Mouse (Mus musculus) hindbrain, postnatal 0 days (tissue): ENCODE results near the gene Ifitm5. TPM values are rescaled to one million over a fixed set of nuclear protein-coding genes. Genes with fewer than 3 reads are reported as not detected.

Source experiments
- ATAC-seq: fragments of 200-750 bp; cut with Nextera tagmentation; 2 replicates; pipeline ENCODE4 v1.8.0; 2017; ENCODE audit warnings: mild to moderate bottlenecking, moderate TSS enrichment, moderate library complexity
- DNase-seq: peaks from one replicate; pipeline ENCODE4 v3.0.0-alpha.2; 2015; ENCODE audit warnings: low spot score
- H3K27ac ChIP-seq: fragments of 300-500 bp; sonication (generic); 2 replicates; pipeline ENCODE4 v1.5.1; 2014; ENCODE audit warnings: mild to moderate bottlenecking
- H3K27me3 ChIP-seq: fragments of 300-500 bp; sonication (generic); 2 replicates; pipeline ENCODE4 v1.6.1; 2014; ENCODE audit warnings: low read length, mixed read lengths; ENCODE audit not compliant: insufficient read depth
- H3K36me3 ChIP-seq: fragments of 300-500 bp; sonication (generic); 2 replicates; pipeline ENCODE4 v1.6.1; 2014; ENCODE audit warnings: low read length, mixed read lengths; ENCODE audit not compliant: insufficient read depth
- H3K4me1 ChIP-seq: fragments of 300-500 bp; sonication (generic); 2 replicates; pipeline ENCODE4 v1.6.1; 2014; ENCODE audit warnings: antibody characterized with exemption, low read length, mixed read lengths; ENCODE audit not compliant: insufficient read depth
- H3K4me2 ChIP-seq: fragments of 300-500 bp; sonication (generic); 2 replicates; pipeline ENCODE4 v1.6.1; 2014; ENCODE audit warnings: low read depth, mild to moderate bottlenecking, low read length, moderate library complexity, mixed read lengths
- H3K4me3 ChIP-seq: fragments of 300-500 bp; sonication (generic); 2 replicates; pipeline ENCODE4 v1.5.1; 2014; ENCODE audit warnings: low read length
- H3K9ac ChIP-seq: fragments of 300-500 bp; sonication (generic); replicated peaks from 2 replicates; pipeline ENCODE4 v1.6.1; 2014; ENCODE audit warnings: mild to moderate bottlenecking, low read length, moderate library complexity, mixed read lengths
- H3K9me3 ChIP-seq: fragments of 300-500 bp; sonication (generic); 2 replicates; pipeline ENCODE4 v1.6.1; 2016; ENCODE audit warnings: low read length, mixed read lengths
- CTCF ChIP-seq: IDR thresholded peaks from 2 replicates; pipeline ENCODE4 v1.5.1; 2016; ENCODE audit warnings: antibody characterized with exemption, control low read depth, low read depth
- WGBS: fragments of 180-500 bp; shearing (Covaris S2); extraction: QIAGEN DNeasy Blood & Tissue Kit; methylation state at CpG from one replicate; pipeline ENCODE4 v1.1.7; 2014; 5-methylcytosine and 5-hydroxymethylcytosine counted together
- polyA plus RNA-seq: library from polyadenylated mRNA; unstranded; fragments of >200 nt; fragmentation: Nextera tagmentation; extraction: Ambion mirVana; gene quantifications from 2 replicates; pipeline ENCODE4 v1.2.1, GENCODE M21; 2015
- total RNA-seq: library from RNA; depleted of rRNA; stranded (reverse); fragments of >200 nt; gene quantifications from 2 replicates; pipeline ENCODE4 v1.2.3, GENCODE M21; 2014; rRNA removed

The Ifitm5 gene
- total RNA-seq (not detected in 2 replicates), polyA plus RNA-seq (0.39 TPM in 1 of 2 replicates, not detected in the other)

GRCm38 (mm10) chr7:140949824-140950530 is at the start of gene Ifitm5:
Ifitm5 (minus strand) TSS chr7:140950291.
- H3K4me3 ChIP-seq: no peak within 1 kb of the TSS
- ATAC-seq (no peak; the same call in 1 of the 2 replicates), DNase-seq (no peak)
- H3K4me2 ChIP-seq: no peak within 1 kb of the TSS
- H3K27me3 ChIP-seq: no peaks in the 10 kb centered on the region
- no peak for TF ChIP-seq CTCF
- no peaks in the 10 kb centered on the region for H3K36me3 ChIP-seq
- H3K9ac ChIP-seq: no peak within 1 kb of the TSS
- no peaks in the 10 kb centered on the region for H3K9me3 ChIP-seq
- H3K27ac ChIP-seq: no peak within 1 kb of the TSS
- WGBS: 76% methylated on average over 16 of the region's 16 CpGs
- H3K4me1 ChIP-seq: peaks cover 4% of the 10 kb centered on the region; the same call in 1 of the 2 replicates

DNA sequence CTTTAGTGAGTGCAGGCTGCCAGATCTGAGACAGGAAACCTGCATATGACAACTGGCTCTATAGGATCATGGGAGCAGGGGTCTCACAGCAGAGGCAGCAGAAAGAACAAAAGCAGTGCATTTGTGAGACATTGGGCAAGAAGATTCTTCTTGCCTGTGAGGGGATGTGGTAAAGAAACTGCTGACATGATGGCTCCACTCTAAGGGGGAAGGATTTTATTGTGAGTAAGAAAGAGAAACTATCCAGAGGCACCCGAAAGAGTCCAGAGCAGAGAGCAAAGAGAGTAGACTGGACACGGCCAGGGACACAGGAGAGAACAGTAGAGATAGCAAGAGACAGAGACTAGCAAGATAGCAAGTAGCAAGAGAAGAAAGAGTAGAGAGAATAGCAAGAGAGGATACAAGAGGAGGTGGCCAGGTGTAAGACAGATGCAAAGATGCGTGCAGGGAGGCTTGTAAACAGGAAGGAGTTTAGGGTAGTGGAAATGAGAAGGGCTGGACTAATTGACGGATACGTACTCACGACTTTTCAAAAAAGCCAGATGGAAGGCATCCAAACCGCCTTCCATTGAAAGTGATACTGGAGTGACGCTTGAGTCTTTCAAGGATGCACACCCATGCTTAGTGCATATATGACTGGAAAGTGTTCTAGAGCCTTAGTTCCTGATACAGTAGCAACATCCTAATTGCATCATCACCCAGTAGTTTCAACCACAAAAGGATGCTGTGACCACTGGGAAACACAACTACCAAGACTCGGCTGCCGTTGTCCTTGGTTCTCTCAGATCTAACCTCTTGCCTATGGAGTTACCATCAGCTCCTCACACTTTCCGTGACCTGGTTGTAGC is 49.0 kb upstream of the Ifitm5 start:
- Histone ChIP-seq H3K4me2 (no peak overlapping the region), H3K27me3 (no peaks in the 10 kb centered on the region), H3K4me3 (no peak overlapping the region), H3K4me1 (no peaks in the 10 kb centered on the region), H3K36me3 (no peaks in the 10 kb centered on the region), H3K9me3 (no peaks in the 10 kb centered on the region), H3K9ac (no peak overlapping the region), H3K27ac (no peak overlapping the region)
- no peak for ATAC-seq
- TF ChIP-seq CTCF: no peak
- no peak for DNase-seq
- WGBS: 89% methylated on average over 11 of the region's 11 CpGs

DNA sequence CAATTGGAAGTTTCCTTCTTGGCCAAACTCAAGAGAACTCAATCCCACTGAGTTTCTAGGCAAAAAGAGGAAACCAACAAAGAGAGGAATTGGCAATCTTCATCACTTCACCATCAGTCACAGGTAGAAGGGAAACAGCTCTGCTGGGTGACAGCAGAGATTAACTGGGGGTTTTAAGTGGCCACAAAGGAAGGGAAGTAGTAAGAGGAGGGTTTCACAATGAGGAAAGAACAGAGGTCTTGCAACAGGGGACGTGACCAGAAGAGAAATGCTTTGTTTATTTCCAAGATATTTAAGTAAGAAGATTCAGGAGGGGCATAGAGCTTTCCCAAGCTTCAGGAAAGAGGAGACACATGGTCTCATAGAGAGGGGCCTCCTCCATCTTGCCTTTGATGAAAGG is 47.7 kb upstream of the Ifitm5 start:
- TF ChIP-seq CTCF: no peak
- Histone ChIP-seq H3K4me2 (no peak overlapping the region), H3K27ac (no peak overlapping the region), H3K4me1 (no peaks in the 10 kb centered on the region), H3K27me3 (no peaks in the 10 kb centered on the region), H3K4me3 (no peak overlapping the region), H3K9me3 (no peaks in the 10 kb centered on the region), H3K9ac (no peak overlapping the region), H3K36me3 (no peaks in the 10 kb centered on the region)
- DNase-seq (no peak), ATAC-seq (no peak)
- WGBS: 52% methylated on average over 1 of the region's 1 CpGs

DNA sequence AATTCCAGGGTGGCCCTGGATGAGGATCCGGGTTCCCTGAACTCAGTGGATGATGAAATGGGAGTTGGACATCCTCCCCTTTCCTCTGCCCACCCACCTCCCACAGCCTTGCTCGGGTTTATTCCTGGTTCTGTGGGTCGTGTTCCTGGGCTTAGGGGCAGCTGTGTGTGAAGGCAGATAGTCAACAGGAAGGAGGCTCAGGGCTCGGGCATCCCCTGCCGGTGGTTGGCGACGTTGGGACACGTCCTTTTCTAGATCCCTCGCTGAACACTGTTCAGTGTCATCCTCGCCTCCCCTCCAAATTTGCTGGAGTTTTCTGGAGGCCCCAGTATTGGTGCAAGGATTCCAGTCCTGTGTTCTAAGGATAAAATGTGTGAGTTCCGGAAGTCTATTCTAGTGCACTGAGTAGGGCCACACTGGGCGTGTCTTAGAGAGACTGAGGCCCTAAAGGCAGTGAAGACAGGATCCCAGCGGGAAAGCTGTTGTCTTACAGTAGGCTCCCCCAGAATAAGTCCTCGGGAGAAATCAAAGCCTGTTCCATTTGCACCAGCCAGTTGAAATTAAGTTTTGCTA is 41.1 kb upstream of the Ifitm5 start:
- H3K4me2 ChIP-seq: no peak overlapping the region
- H3K9me3 ChIP-seq: no peaks in the 10 kb centered on the region
- no peak overlapping the region for H3K27ac ChIP-seq
- WGBS: 89% methylated on average over 13 of the region's 14 CpGs
- ATAC-seq: no peak
- H3K36me3 ChIP-seq: no peaks in the 10 kb centered on the region
- no peak overlapping the region for H3K4me3 ChIP-seq
- H3K9ac ChIP-seq: no peak overlapping the region
- no peaks in the 10 kb centered on the region for H3K27me3 ChIP-seq
- no peak for DNase-seq
- no peak for TF ChIP-seq CTCF
- no peaks in the 10 kb centered on the region for H3K4me1 ChIP-seq

DNA sequence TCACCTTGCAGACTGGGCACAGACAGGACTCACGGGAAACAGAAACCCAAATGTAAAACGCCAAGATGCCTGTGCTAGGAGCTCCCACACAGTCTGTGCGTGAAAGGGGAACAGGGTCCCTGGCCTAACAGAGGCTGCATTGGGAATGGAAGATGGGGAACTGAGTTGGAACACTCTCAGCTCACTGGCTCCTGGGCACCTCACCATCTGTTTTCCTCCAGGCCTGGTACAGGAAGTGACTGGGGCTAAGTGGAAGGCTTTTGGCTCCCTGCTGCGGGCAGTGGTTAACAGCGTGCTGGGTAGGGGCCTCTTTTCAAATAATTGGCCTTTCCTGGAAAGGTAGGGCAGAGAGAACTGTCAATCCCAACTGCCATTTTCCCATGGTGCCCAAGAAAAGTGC is 40.5 kb upstream of the Ifitm5 start:
- no peak for TF ChIP-seq CTCF
- Histone ChIP-seq H3K27ac (no peak overlapping the region), H3K36me3 (no peaks in the 10 kb centered on the region), H3K9ac (no peak overlapping the region), H3K4me1 (no peaks in the 10 kb centered on the region), H3K4me2 (no peak overlapping the region), H3K9me3 (no peaks in the 10 kb centered on the region), H3K4me3 (no peak overlapping the region), H3K27me3 (no peaks in the 10 kb centered on the region)
- WGBS: 65% methylated on average over 5 of the region's 5 CpGs
- ATAC-seq (no peak), DNase-seq (no peak)

DNA sequence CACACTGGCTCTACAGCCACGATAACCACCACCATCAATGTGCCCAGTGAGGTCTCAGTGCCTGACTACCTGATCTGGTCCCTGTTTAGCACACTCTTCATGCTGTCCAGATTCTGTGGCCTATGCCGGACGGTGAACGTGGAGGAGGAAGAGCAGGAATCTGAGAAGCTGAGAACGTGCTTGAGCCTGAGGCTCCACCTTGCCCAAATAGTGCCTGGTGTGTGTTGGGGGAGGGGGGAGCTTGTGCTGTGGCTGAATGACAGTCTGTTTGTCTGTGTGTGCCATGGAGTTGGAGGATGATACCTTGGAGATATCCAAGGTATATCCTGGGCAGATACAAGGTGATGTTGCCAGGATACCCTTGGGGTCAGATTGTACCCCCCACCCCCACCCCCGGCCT is 40.1 kb upstream of the Ifitm5 start:
- Histone ChIP-seq H3K4me1 (no peaks in the 10 kb centered on the region), H3K9me3 (no peaks in the 10 kb centered on the region), H3K4me3 (no peak overlapping the region), H3K27me3 (no peaks in the 10 kb centered on the region), H3K4me2 (no peak overlapping the region), H3K27ac (no peak overlapping the region), H3K36me3 (no peaks in the 10 kb centered on the region), H3K9ac (no peak overlapping the region)
- DNase-seq (no peak), ATAC-seq (no peak)
- no peak for TF ChIP-seq CTCF
- WGBS: 81% methylated on average over 6 of the region's 6 CpGs
